Mouse (Mus musculus) spleen, adult 2 months (tissue): ENCODE results near the gene Srcap. TPM values are rescaled to one million over a fixed set of nuclear protein-coding genes. Genes with fewer than 3 reads are reported as not detected.

Experiments used
- DNase-seq, 2 experiments: peaks; one replicate each; pipeline versions ENCODE4 v3.0.0 to v3.0.0-alpha.2; 2012 to 2021; ENCODE audit warnings: low spot score in 2 of 2, low read depth in 1 of 2
- H3K27ac ChIP-seq: fragments of 200-500 bp; 2 replicates; pipeline ENCODE4 v1.5.1; 2012; ENCODE audit warnings: low read length, inconsistent platforms; ENCODE audit not compliant: insufficient read depth
- H3K27me3 ChIP-seq: fragments of 200-500 bp; 2 replicates; pipeline ENCODE4 v1.6.1; 2012; ENCODE audit warnings: mild to moderate bottlenecking, moderate library complexity, low read length, inconsistent platforms; ENCODE audit not compliant: control insufficient read depth, insufficient read depth
- H3K36me3 ChIP-seq: fragments of 200-500 bp; 2 replicates; pipeline ENCODE4 v1.6.1; 2012; ENCODE audit warnings: mild to moderate bottlenecking, low read length, inconsistent platforms; ENCODE audit not compliant: control insufficient read depth, insufficient read depth
- H3K4me1 ChIP-seq: fragments of 200-500 bp; 2 replicates; pipeline ENCODE4 v1.6.1; 2011; ENCODE audit warnings: inconsistent platforms; ENCODE audit not compliant: control insufficient read depth, insufficient read depth, insufficient read length
- H3K4me3 ChIP-seq: fragments of 200-500 bp; 2 replicates; pipeline ENCODE4 v1.5.1; 2011; ENCODE audit warnings: mild to moderate bottlenecking, inconsistent platforms; ENCODE audit not compliant: insufficient read depth, insufficient read length; ENCODE audit errors: extremely low read depth
- CTCF ChIP-seq: fragments of 200-500 bp; IDR thresholded peaks from 2 replicates; pipeline ENCODE4 v1.5.1; 2011; ENCODE audit warnings: mild to moderate bottlenecking, inconsistent platforms; ENCODE audit not compliant: insufficient read depth, insufficient read length, insufficient replicate concordance; ENCODE audit errors: extremely low read depth
- POLR2A ChIP-seq: fragments of 200-500 bp; IDR thresholded peaks from 2 replicates; pipeline ENCODE4 v1.6.1; 2011; ENCODE audit warnings: low read depth, low read length, inconsistent platforms
- WGBS: fragments of 180-500 bp; shearing (Covaris S2); methylation state at CpG from one replicate; pipeline ENCODE4 v1.1.7; 2018; 5-methylcytosine and 5-hydroxymethylcytosine counted together
- polyA plus RNA-seq: library from polyadenylated mRNA; depleted of rRNA; stranded (reverse); fragments of >200 nt; gene quantifications from 2 replicates; pipeline ENCODE4 v1.2.3, GENCODE M21; 2012

Srcap gene
- polyA plus RNA-seq, 1 experiment: 37.7 TPM

GRCm38 (mm10) chr7:127541671-127542070, 29.9 kb downstream of the Srcap start:
- no peak overlapping the region for H3K27ac ChIP-seq
- no peaks in the 10 kb centered on the region for H3K4me1 ChIP-seq
- DNase-seq: no peak
- H3K4me3 ChIP-seq: no peak overlapping the region
- peaks cover 68% of the 10 kb centered on the region for H3K36me3 ChIP-seq
- TF ChIP-seq CTCF (no peak), POLR2A (no peak)
- 89% methylated on average over 3 of the region's 3 CpGs for WGBS
- no peaks in the 10 kb centered on the region for H3K27me3 ChIP-seq

- no peak for DNase-seq
- TF ChIP-seq POLR2A (no peak), CTCF (no peak)
- 96% methylated on average over 15 of the region's 15 CpGs for WGBS
- H3K4me1 ChIP-seq: no peaks in the 10 kb centered on the region
- no peak overlapping the region for H3K4me3 ChIP-seq
- H3K27me3 ChIP-seq: no peaks in the 10 kb centered on the region
- peaks cover 46% of the 10 kb centered on the region for H3K36me3 ChIP-seq
- no peak overlapping the region for H3K27ac ChIP-seq
Observed at GRCm38 (mm10) chr7:127549116-127549835, 37.5 kb downstream of the Srcap start.

GRCm38 (mm10) chr7:127551558-127551957, 39.8 kb downstream of the Srcap start:
- H3K4me3 ChIP-seq: no peak overlapping the region
- DNase-seq: no peak
- H3K4me1 ChIP-seq: no peaks in the 10 kb centered on the region
- no peak overlapping the region for H3K27ac ChIP-seq
- H3K36me3 ChIP-seq: peaks cover 48% of the 10 kb centered on the region
- 98% methylated on average over 8 of the region's 8 CpGs for WGBS
- no peaks in the 10 kb centered on the region for H3K27me3 ChIP-seq
- TF ChIP-seq POLR2A (no peak), CTCF (no peak)

GRCm38 (mm10) chr7:127560580-127560979, 48.8 kb downstream of the Srcap start:
- 99% methylated on average over 11 of the region's 11 CpGs for WGBS
- Histone ChIP-seq H3K27me3 (no peaks in the 10 kb centered on the region), H3K4me3 (no peak overlapping the region), H3K4me1 (no peaks in the 10 kb centered on the region), H3K36me3 (peaks cover 49% of the 10 kb centered on the region), H3K27ac (no peak overlapping the region)
- TF ChIP-seq CTCF (no peak), POLR2A (no peak)
- no peak for DNase-seq

- Histone ChIP-seq H3K36me3 (peaks cover 44% of the 10 kb centered on the region), H3K27me3 (no peaks in the 10 kb centered on the region), H3K4me3 (no peak within 1 kb of the TSS), H3K4me1 (no peaks in the 10 kb centered on the region), H3K27ac (no peak within 1 kb of the TSS)
- TF ChIP-seq POLR2A (no peak), CTCF (no peak)
- DNase-seq: no peak
- 84% methylated on average over 5 of the region's 5 CpGs for WGBS
Observed at GRCm38 (mm10) chr7:127561340-127561858, 49.6 kb downstream of the Srcap start, which contains the start of gene Tmem265. Tmem265 (plus strand) TSS chr7:127561390.

GRCm38 (mm10) chr7:127564381-127565150, 52.8 kb downstream of the Srcap start:
- Histone ChIP-seq H3K36me3 (peaks cover 26% of the 10 kb centered on the region), H3K27me3 (no peaks in the 10 kb centered on the region), H3K4me1 (no peaks in the 10 kb centered on the region), H3K27ac (no peak overlapping the region), H3K4me3 (no peak overlapping the region)
- DNase-seq: no peak
- WGBS: 89% methylated on average over 6 of the region's 6 CpGs
- no peak for TF ChIP-seq CTCF
- TF ChIP-seq POLR2A: no peak
